11 mouse cellular contexts compared by ENCODE assay signal in the genomic region with DNA sequence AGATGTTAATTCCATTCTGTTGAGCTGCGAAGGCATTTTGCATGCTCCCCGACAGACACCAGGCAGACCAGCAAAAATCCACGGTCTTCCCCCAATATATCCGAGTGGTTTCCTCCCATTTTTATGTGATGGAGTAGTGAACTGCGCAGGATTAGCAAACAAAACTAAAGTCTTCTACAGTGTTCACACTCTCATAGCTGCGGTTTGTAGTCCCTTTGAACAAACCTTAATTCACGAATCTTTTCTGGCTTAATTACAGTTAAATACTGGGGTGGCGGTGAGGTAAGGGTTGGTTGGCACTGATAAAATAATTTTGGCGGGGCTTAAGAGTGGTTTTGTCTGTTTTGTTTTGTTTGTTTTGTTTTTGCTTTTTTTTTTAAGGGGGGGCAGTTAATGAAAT. TPM values are rescaled to one million over a fixed set of nuclear protein-coding genes. Genes with fewer than 3 reads are reported as not detected.
A peak's percentile ranks its signal among the peaks of the same experiment; 100 is the strongest.
DNase-seq lines count a peak whose midpoint lies in the region; ATAC-seq and TF ChIP-seq lines count a peak whose summit lies in the region.
"Had no signal": no experiment of that assay in that cellular context is flagged by ENCODE, and none has a peak within 500 bp of the region (broad histone marks: within the 10 kb centered on the region; RNA-seq: fewer than 3 reads in every experiment).

No protein-coding gene starts in this region.

- 56% methylated on average over 9 of the region's 9 CpGs for WGBS in kidney, embryonic 16.5 days
- 54% methylated on average over 9 of the region's 9 CpGs for WGBS in kidney, adult 2 months
- WGBS in forebrain, embryonic 13.5 days = 18% methylated on average over 9 of the region's 9 CpGs
- WGBS in limb, embryonic 12.5 days = 40% methylated on average over 9 of the region's 9 CpGs
- 36% methylated on average over 9 of the region's 9 CpGs for WGBS in neural tube, embryonic 15.5 days

- H3K9ac ChIP-seq in kidney, embryonic 16.5 days (replicated peaks; ENCODE audit: low read length) = peak overlapping the region; percentile 48; the same call in 1 of the 2 replicates
- peak overlapping the region; percentile 40 for H3K9ac ChIP-seq in forebrain, embryonic 13.5 days
- no peak overlapping the region for H3K9ac ChIP-seq in limb, embryonic 12.5 days (replicated peaks)
- peak overlapping the region; percentile 31 for H3K9ac ChIP-seq in neural tube, embryonic 15.5 days (replicated peaks)

- H3K27ac ChIP-seq in kidney, embryonic 16.5 days (ENCODE audit: low read length) = no peak overlapping the region
- H3K27ac ChIP-seq in kidney, adult 2 months (ENCODE audit: insufficient read depth, low read depth, low read length) = no peak overlapping the region
- peak overlapping the region; percentile 32 for H3K27ac ChIP-seq in forebrain, embryonic 13.5 days
- no peak overlapping the region for H3K27ac ChIP-seq in limb, embryonic 12.5 days
- H3K27ac ChIP-seq in neural tube, embryonic 15.5 days (replicated peaks) = peak overlapping the region; percentile 81

- no peak for DNase-seq in kidney, adult 2 months
- no peak for DNase-seq in frontal cortex, postnatal 10 days (ENCODE audit: low spot score in 2 of 2)
- DNase-seq in kidney, adult 8-10 months = no peak
- no peak for DNase-seq in adrenal gland, postnatal 4 days (ENCODE audit: low spot score in 2 of 2)
- DNase-seq: cerebellum, adult 11-12 months had no signal

- H3K9me3 ChIP-seq in kidney, embryonic 16.5 days (ENCODE audit: low read length) = no peaks in the 10 kb centered on the region
- H3K9me3 ChIP-seq in forebrain, embryonic 13.5 days (replicated peaks) = no peaks in the 10 kb centered on the region
- no peaks in the 10 kb centered on the region for H3K9me3 ChIP-seq in limb, embryonic 12.5 days
- H3K9me3 ChIP-seq in neural tube, embryonic 15.5 days (replicated peaks) = no peaks in the 10 kb centered on the region

- TF ChIP-seq POLR2A in kidney, adult 2 months (IDR thresholded peaks at IDR 0.05; ENCODE audit: low read depth, low read length) = no peak

- 0 out of 2 replicates have a peak, but pooled peaks cover 2% of the 10 kb centered on the region for H3K27me3 ChIP-seq in kidney, embryonic 16.5 days (ENCODE audit: insufficient read depth, low read length)
- H3K27me3 ChIP-seq in kidney, adult 2 months (replicated peaks; ENCODE audit: control insufficient read depth, insufficient read depth, low read length) = no peaks in the 10 kb centered on the region
- no peaks in the 10 kb centered on the region for H3K27me3 ChIP-seq in forebrain, embryonic 13.5 days
- H3K27me3 ChIP-seq in limb, embryonic 12.5 days = peaks cover 8% of the 10 kb centered on the region; the same call in 1 of the 2 replicates
- H3K27me3 ChIP-seq in neural tube, embryonic 15.5 days (replicated peaks) = no peaks in the 10 kb centered on the region
- H3K27me3 ChIP-seq: CH12.LX had no signal

- no peak for ATAC-seq in kidney, embryonic 16.5 days (ENCODE audit: low FRiP score, low TSS enrichment)
- no peak for ATAC-seq in forebrain, embryonic 13.5 days
- no peak for ATAC-seq in limb, embryonic 12.5 days (ENCODE audit: insufficient number of reproducible peaks, insufficient read depth, low FRiP score, low TSS enrichment, low read depth)
- ATAC-seq in neural tube, embryonic 15.5 days (ENCODE audit: low FRiP score) = no peak
- ATAC-seq: activated CD4-positive, CD25-positive, alpha-beta regulatory T cell, adult 4 months had no signal

- TF ChIP-seq CTCF in kidney, adult 2 months (conservative IDR thresholded peaks at IDR 0.05; ENCODE audit: insufficient read depth, insufficient read length, low read depth, low read length) = no peak

- H3K4me1 ChIP-seq in kidney, embryonic 16.5 days (ENCODE audit: insufficient read depth, low read length) = peaks cover 19% of the 10 kb centered on the region; the same call in 1 of the 2 replicates
- H3K4me1 ChIP-seq in kidney, adult 2 months (ENCODE audit: control insufficient read depth, insufficient read depth, low read length) = no peaks in the 10 kb centered on the region
- peaks cover 24% of the 10 kb centered on the region for H3K4me1 ChIP-seq in forebrain, embryonic 13.5 days
- peaks cover 15% of the 10 kb centered on the region for H3K4me1 ChIP-seq in limb, embryonic 12.5 days (replicated peaks)
- peaks cover 11% of the 10 kb centered on the region for H3K4me1 ChIP-seq in neural tube, embryonic 15.5 days

- no peaks in the 10 kb centered on the region for H3K36me3 ChIP-seq in kidney, embryonic 16.5 days (ENCODE audit: insufficient read depth, low read length)
- no peaks in the 10 kb centered on the region for H3K36me3 ChIP-seq in kidney, adult 2 months (ENCODE audit: control insufficient read depth, insufficient read depth, low read length)
- peaks cover 2% of the 10 kb centered on the region; the same call in 1 of the 2 replicates for H3K36me3 ChIP-seq in forebrain, embryonic 13.5 days (ENCODE audit: poor library complexity, severe bottlenecking)
- peaks cover 9% of the 10 kb centered on the region for H3K36me3 ChIP-seq in limb, embryonic 12.5 days
- peaks cover 18% of the 10 kb centered on the region for H3K36me3 ChIP-seq in neural tube, embryonic 15.5 days

- H3K4me2 ChIP-seq in kidney, embryonic 16.5 days (replicated peaks; ENCODE audit: low read depth, low read length) = peak overlapping the region; percentile 87
- H3K4me2 ChIP-seq in forebrain, embryonic 13.5 days = peak overlapping the region; percentile 98
- peak overlapping the region; percentile 96 for H3K4me2 ChIP-seq in limb, embryonic 12.5 days
- H3K4me2 ChIP-seq in neural tube, embryonic 15.5 days = peak overlapping the region; percentile 87

- H3K4me3 ChIP-seq in kidney, embryonic 16.5 days (ENCODE audit: low read length) = peak overlapping the region; percentile 66
- no peak overlapping the region for H3K4me3 ChIP-seq in kidney, adult 2 months (ENCODE audit: insufficient read depth, low read depth, low read length)
- peak overlapping the region; percentile 85 for H3K4me3 ChIP-seq in forebrain, embryonic 13.5 days
- peak overlapping the region; percentile 91; the same call in 1 of the 2 replicates for H3K4me3 ChIP-seq in limb, embryonic 12.5 days (replicated peaks)
- H3K4me3 ChIP-seq in neural tube, embryonic 15.5 days (replicated peaks) = peak overlapping the region; percentile 69

RNA-seq across cellular contexts. Expression of gene Fat4, which starts 3.1 kb away (rescaled TPM):
- polyA plus RNA-seq in kidney, embryonic 16.5 days (2015; fragmentation: Nextera tagmentation; extraction: Ambion mirVana) = 5.8 and 7.1 TPM in 2 replicates
- polyA plus RNA-seq in kidney, adult 2 months (2012; rRNA removed) = 1.6 TPM in 2 replicates
- polyA plus RNA-seq in forebrain, embryonic 13.5 days (2015; fragmentation: Nextera tagmentation; extraction: Ambion mirVana) = 9.7 TPM in 2 replicates
- polyA plus RNA-seq in limb, embryonic 12.5 days (2016; fragmentation: Nextera tagmentation; extraction: Ambion mirVana) = 14.2 and 15.5 TPM in 2 replicates
- polyA plus RNA-seq in neural tube, embryonic 15.5 days (2015; fragmentation: Nextera tagmentation; extraction: Ambion mirVana) = 10.6 and 11.8 TPM in 2 replicates
- 10 to 100 TPM; 36.1 to 39.3 TPM for total RNA-seq in adrenal gland, postnatal 4 days (2021)
- total RNA-seq: CH12.LX had no signal
- polyA plus RNA-seq: activated CD4-positive, CD25-positive, alpha-beta regulatory T cell, adult 4 months had no signal

Comparison
In these comparisons a context has a peak if more than half of its experiments do, and no peak if none do; other contexts are left out.
1. H3K27ac ChIP-seq: peak in forebrain, embryonic 13.5 days (single experiment) and neural tube, embryonic 15.5 days (single experiment); none in kidney, embryonic 16.5 days (single experiment), kidney, adult 2 months (single experiment) and limb, embryonic 12.5 days (single experiment).
2. Peak in every context shown above with its lines, with median percentiles within 50 percentile points of each other: H3K4me2 ChIP-seq.